Mouse (Mus musculus) erythroblast, embryonic 14.5 days (primary cell): ENCODE data around the gene Nexn.

ENCODE experiments used
- GATA1 ChIP-seq: IDR thresholded peaks from 2 replicates; pipeline ENCODE4 v1.6.1; 2012; ENCODE audit warnings: low read length, inconsistent platforms, mixed read lengths
- TAL1 ChIP-seq: IDR thresholded peaks from 3 replicates; pipeline ENCODE4 v1.6.1; 2012; ENCODE audit warnings: low read length, inconsistent platforms, mixed read lengths

DNA sequence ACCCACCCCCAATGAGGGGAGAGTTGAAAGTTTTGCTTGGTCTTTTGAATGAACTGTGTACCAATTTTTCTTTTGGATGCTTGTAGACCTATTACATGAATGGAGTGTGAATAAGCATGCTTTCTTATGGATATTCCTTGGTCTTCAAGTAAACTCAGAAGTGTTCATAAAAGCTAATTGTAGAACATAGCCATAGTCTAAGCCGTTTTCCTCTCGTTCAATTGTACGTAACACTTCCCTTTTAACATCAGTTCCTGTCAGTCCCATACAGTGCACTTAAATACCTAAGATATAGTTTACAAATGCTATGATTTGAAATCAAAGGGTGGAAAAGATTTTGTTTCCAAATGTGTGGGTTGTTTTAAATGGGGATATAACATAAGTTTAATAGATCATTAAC lies 52.7 kb downstream of the Nexn start:
- TF ChIP-seq GATA1 (no peak), TAL1 (no peak)
